Mouse (Mus musculus): ENCODE measurements at regions not wholly inside any gene's neighbourhood (a gene's known extent, or its start where the extent isn't known, plus 50 kb on each side); places are given as distances from the start of the nearest gene placed in this dataset.

GRCm38 (mm10) chr17:85845059-85845458 is 157.0 kb upstream of the Six2 start:
- DNase-seq (ENCODE audit: low spot score in 2 of 2): no peak

- no peak for DNase-seq (ENCODE audit: low spot score in 2 of 2)
These were observed 156.4 kb upstream of the Six2 start for GRCm38 (mm10) chr17:85844486-85844885.

- DNase-seq (ENCODE audit: low spot score in 2 of 2): no peak
These were observed 135.0 kb upstream of the Six2 start for GRCm38 (mm10) chr17:85823036-85823435.

GRCm38 (mm10) chr17:85821861-85822260 is 133.8 kb upstream of the Six2 start:
- DNase-seq (ENCODE audit: low spot score in 2 of 2): no peak

GRCm38 (mm10) chr17:85818098-85818855 is 130.2 kb upstream of the Six2 start:
- no peak for DNase-seq (ENCODE audit: low spot score in 2 of 2)

- no peak for DNase-seq (ENCODE audit: low spot score in 2 of 2)
These were observed 128.4 kb upstream of the Six2 start for GRCm38 (mm10) chr17:85816521-85816920.

- no peak for DNase-seq (ENCODE audit: low spot score in 2 of 2)
These were observed 128.0 kb upstream of the Six2 start for GRCm38 (mm10) chr17:85816056-85816455.

GRCm38 (mm10) chr17:85808580-85808979 is 120.5 kb upstream of the Six2 start:
- no peak for DNase-seq (ENCODE audit: low spot score in 2 of 2)

- no peak for DNase-seq (ENCODE audit: low spot score in 2 of 2)
These were observed 117.8 kb upstream of the Six2 start for GRCm38 (mm10) chr17:85805726-85806359.

- DNase-seq (ENCODE audit: low spot score in 2 of 2): no peak
These were observed 116.6 kb upstream of the Six2 start for GRCm38 (mm10) chr17:85804631-85805030.

- no peak for DNase-seq (ENCODE audit: low spot score in 2 of 2)
These were observed 113.7 kb upstream of the Six2 start for GRCm38 (mm10) chr17:85801734-85802133.

GRCm38 (mm10) chr17:85801079-85801605 is 113.1 kb upstream of the Six2 start:
- DNase-seq (ENCODE audit: low spot score in 2 of 2): no peak

- no peak for DNase-seq (ENCODE audit: low spot score in 2 of 2)
These were observed 112.4 kb upstream of the Six2 start for GRCm38 (mm10) chr17:85800357-85801078.

- no peak for DNase-seq (ENCODE audit: low spot score in 2 of 2)
These were observed 111.8 kb upstream of the Six2 start for GRCm38 (mm10) chr17:85799865-85800356.

- DNase-seq (ENCODE audit: low spot score in 2 of 2): no peak
These were observed 111.2 kb upstream of the Six2 start for GRCm38 (mm10) chr17:85799081-85799864.

GRCm38 (mm10) chr17:85797755-85798154 is 109.7 kb upstream of the Six2 start:
- DNase-seq (ENCODE audit: low spot score in 2 of 2): no peak

- no peak for DNase-seq (ENCODE audit: low spot score in 2 of 2)
These were observed 107.7 kb upstream of the Six2 start for GRCm38 (mm10) chr17:85795820-85796219.

GRCm38 (mm10) chr17:85785625-85786294 is 97.7 kb upstream of the Six2 start:
- DNase-seq (ENCODE audit: low spot score in 2 of 2): no peak

- DNase-seq (ENCODE audit: low spot score in 2 of 2): no peak
These were observed 92.4 kb upstream of the Six2 start for GRCm38 (mm10) chr17:85780477-85780876.

GRCm38 (mm10) chr17:85776876-85777275 is 88.8 kb upstream of the Six2 start:
- DNase-seq (ENCODE audit: low spot score in 2 of 2): peak; percentile 44 to 54
